In genomic region chr17:26089905-26090632, GRCm38 (mm10) we compare ENCODE assay signal across 8 mouse cellular contexts. TPM values are rescaled to one million over a fixed set of nuclear protein-coding genes. Genes with fewer than 3 reads are reported as not detected.
DNase-seq lines count a peak whose midpoint lies in the region; ATAC-seq lines count a peak whose summit lies in the region.

Gene Decr2, minus strand, starts transcription at chr17:26090337.

- peaks cover 24% of the 10 kb centered on the region for H3K36me3 ChIP-seq in heart, embryonic 10.5 days
- H3K36me3 ChIP-seq in kidney, embryonic 15.5 days: peaks cover 35% of the 10 kb centered on the region

- DNase-seq in B cell, adult 2 months: peak; percentile 85 to 86
- peak; percentile 98 for DNase-seq in brain, adult 2 months (ENCODE audit: low read depth, low spot score)
- peak; percentile 95 for DNase-seq in heart, embryonic 10.5 days (ENCODE audit: low spot score)
- DNase-seq in liver: peak; percentile 87
- DNase-seq in spleen, postnatal 4 days (ENCODE audit: low spot score in 2 of 2): peak; percentile 82 to 92

- peak; percentile 87 for ATAC-seq in erythroblast, adult 5-6 weeks (replicated peaks; ENCODE audit: low FRiP score, poor library complexity, severe bottlenecking)
- ATAC-seq in kidney, embryonic 15.5 days (replicated peaks; ENCODE audit: low FRiP score): peak; percentile 93
- peak; percentile 81 for ATAC-seq in monocyte, adult 5-6 weeks (replicated peaks; ENCODE audit: insufficient number of reproducible peaks, low FRiP score, low TSS enrichment, poor library complexity, severe bottlenecking)

- peak within 1 kb of the TSS; percentile 86 for H3K4me2 ChIP-seq in kidney, embryonic 15.5 days

- peak within 1 kb of the TSS; percentile 84 for H3K27ac ChIP-seq in heart, embryonic 10.5 days
- H3K27ac ChIP-seq in kidney, embryonic 15.5 days: peak within 1 kb of the TSS; percentile 94

- peak within 1 kb of the TSS; percentile 65 for H3K9ac ChIP-seq in kidney, embryonic 15.5 days

- peaks cover 12% of the 10 kb centered on the region for H3K4me1 ChIP-seq in heart, embryonic 10.5 days
- peaks cover 21% of the 10 kb centered on the region for H3K4me1 ChIP-seq in kidney, embryonic 15.5 days

- H3K9me3 ChIP-seq in heart, embryonic 10.5 days: no peaks in the 10 kb centered on the region
- H3K9me3 ChIP-seq in kidney, embryonic 15.5 days (replicated peaks): no peaks in the 10 kb centered on the region

- no peaks in the 10 kb centered on the region for H3K27me3 ChIP-seq in heart, embryonic 10.5 days (ENCODE audit: insufficient read depth, poor library complexity, severe bottlenecking)
- H3K27me3 ChIP-seq in kidney, embryonic 15.5 days: no peaks in the 10 kb centered on the region

- peak within 1 kb of the TSS; percentile 68 for H3K4me3 ChIP-seq in heart, embryonic 10.5 days
- peak within 1 kb of the TSS; percentile 66 for H3K4me3 ChIP-seq in kidney, embryonic 15.5 days (replicated peaks)

- 2% methylated on average over 32 of the region's 32 CpGs for WGBS in heart, embryonic 10.5 days
- under 1% methylated on average over 32 of the region's 32 CpGs for WGBS in kidney, embryonic 15.5 days

RNA-seq across cellular contexts. Expression of gene Decr2, which starts in this region (rescaled TPM):
- total RNA-seq in erythroblast, adult 5-6 weeks (2015; ENCODE audit: low replicate concordance): 3.1 TPM in 1 of 2 replicates, not detected in the other
- total RNA-seq in erythroblast, adult 5-6 weeks (2017; ENCODE audit: low replicate concordance): 0.42 and 3.2 TPM in 2 replicates
- polyA plus RNA-seq in heart, embryonic 10.5 days (2016; fragmentation: Nextera tagmentation; extraction: Ambion mirVana): 32.8 and 39.6 TPM in 2 replicates
- 42.9 and 45.7 TPM in 2 replicates for polyA plus RNA-seq in kidney, embryonic 15.5 days (2015; fragmentation: Nextera tagmentation; extraction: Ambion mirVana)
- total RNA-seq in monocyte, adult 5-6 weeks (2017): 7.7 to 13.9 TPM (median 12.5 TPM) in 3 replicates

Comparison
In these comparisons a context has a peak if more than half of its experiments do, and no peak if none do; other contexts are left out.
1. Peak in every context shown above with its lines: DNase-seq, ATAC-seq, H3K4me3 ChIP-seq and H3K27ac ChIP-seq.